Mouse (Mus musculus): ENCODE results near the gene Cxcl2.
A peak's percentile ranks its signal among the peaks of the same experiment; 100 is the strongest.

The Cxcl2 gene

GRCm38 (mm10) chr5:90903339-90904020 lies at the start of gene Cxcl2:
Gene Cxcl2 (plus strand): TSS chr5:90903871.
- no peak for DNase-seq (ENCODE audit: extremely low read depth, low read depth)

- DNase-seq (ENCODE audit: extremely low read depth, low read depth) = no peak
Measured at GRCm38 (mm10) chr5:90855308-90856230, 48.1 kb upstream of the Cxcl2 start.

- no peak for DNase-seq (ENCODE audit: extremely low read depth, low read depth)
Measured at GRCm38 (mm10) chr5:90857463-90857862, 46.2 kb upstream of the Cxcl2 start.

GRCm38 (mm10) chr5:90858429-90858828 lies 45.2 kb upstream of the Cxcl2 start:
- DNase-seq (ENCODE audit: extremely low read depth, low read depth) = no peak

- no peak for DNase-seq (ENCODE audit: extremely low read depth, low read depth)
Measured at GRCm38 (mm10) chr5:90859031-90859430, 44.6 kb upstream of the Cxcl2 start.

- DNase-seq (ENCODE audit: extremely low read depth, low read depth) = no peak
Measured at GRCm38 (mm10) chr5:90861876-90862375, 41.7 kb upstream of the Cxcl2 start.

GRCm38 (mm10) chr5:90866770-90867169 lies 36.9 kb upstream of the Cxcl2 start:
- DNase-seq (ENCODE audit: extremely low read depth, low read depth) = no peak

GRCm38 (mm10) chr5:90872377-90872776 lies 31.3 kb upstream of the Cxcl2 start:
- no peak for DNase-seq (ENCODE audit: extremely low read depth, low read depth)

GRCm38 (mm10) chr5:90876045-90876444 lies 27.6 kb upstream of the Cxcl2 start:
- no peak for DNase-seq (ENCODE audit: extremely low read depth, low read depth)

GRCm38 (mm10) chr5:90876471-90877172 lies 27.0 kb upstream of the Cxcl2 start:
- DNase-seq (ENCODE audit: extremely low read depth, low read depth) = no peak

- DNase-seq (ENCODE audit: extremely low read depth, low read depth) = no peak
Measured at GRCm38 (mm10) chr5:90877173-90877512, 26.5 kb upstream of the Cxcl2 start.

- peak; percentile 36 for DNase-seq (ENCODE audit: extremely low read depth, low read depth)
Measured at GRCm38 (mm10) chr5:90879307-90880014, 24.2 kb upstream of the Cxcl2 start.

GRCm38 (mm10) chr5:90880335-90880850 lies 23.3 kb upstream of the Cxcl2 start:
- no peak for DNase-seq (ENCODE audit: extremely low read depth, low read depth)

- DNase-seq (ENCODE audit: extremely low read depth, low read depth) = no peak
Measured at GRCm38 (mm10) chr5:90881021-90881420, 22.6 kb upstream of the Cxcl2 start.

GRCm38 (mm10) chr5:90881682-90882081 lies 22.0 kb upstream of the Cxcl2 start:
- DNase-seq (ENCODE audit: extremely low read depth, low read depth) = no peak

- no peak for DNase-seq (ENCODE audit: extremely low read depth, low read depth)
Measured at GRCm38 (mm10) chr5:90882146-90882545, 21.5 kb upstream of the Cxcl2 start.

GRCm38 (mm10) chr5:90884628-90885242 lies 18.9 kb upstream of the Cxcl2 start:
- DNase-seq (ENCODE audit: extremely low read depth, low read depth) = peak; percentile 64

GRCm38 (mm10) chr5:90888661-90889060 lies 15.0 kb upstream of the Cxcl2 start:
- no peak for DNase-seq (ENCODE audit: extremely low read depth, low read depth)

- no peak for DNase-seq (ENCODE audit: extremely low read depth, low read depth)
Measured at GRCm38 (mm10) chr5:90890519-90891463, 12.9 kb upstream of the Cxcl2 start, which contains the start of gene Cxcl1. Gene Cxcl1 (plus strand): TSS chr5:90891241.
